Mouse (Mus musculus) intestine, embryonic 16.5 days (tissue): ENCODE measurements around the gene 1700016C15Rik. TPM values are rescaled to one million over a fixed set of nuclear protein-coding genes. Genes with fewer than 3 reads are reported as not detected.

Source experiments
- ATAC-seq: fragments of 200-750 bp; cut with Nextera tagmentation; 2 replicates; pipeline ENCODE4 v1.8.0; 2017; ENCODE audit warnings: moderate TSS enrichment, moderate library complexity
- H3K27ac ChIP-seq: fragments of 300-500 bp; sonication (generic); 2 replicates; pipeline ENCODE4 v1.5.1; 2014; ENCODE audit warnings: mild to moderate bottlenecking, low read length
- H3K27me3 ChIP-seq: fragments of 300-500 bp; sonication (generic); replicated peaks from 2 replicates; pipeline ENCODE4 v1.6.1; 2014; ENCODE audit warnings: low read length, control low read depth, mixed read lengths; ENCODE audit not compliant: control insufficient read depth, insufficient read depth
- H3K36me3 ChIP-seq: fragments of 300-500 bp; sonication (generic); 2 replicates; pipeline ENCODE4 v1.6.1; 2014; ENCODE audit warnings: low read length, control low read depth; ENCODE audit not compliant: control insufficient read depth, insufficient read depth
- H3K4me1 ChIP-seq: fragments of 300-500 bp; sonication (generic); 2 replicates; pipeline ENCODE4 v1.6.1; 2014; ENCODE audit warnings: low read length, control low read depth, mixed read lengths; ENCODE audit not compliant: control insufficient read depth, insufficient read depth
- H3K4me2 ChIP-seq: fragments of 300-500 bp; sonication (generic); 2 replicates; pipeline ENCODE4 v1.6.1; 2014; ENCODE audit warnings: low read depth, low read length, control low read depth
- H3K4me3 ChIP-seq: fragments of 300-500 bp; sonication (generic); 2 replicates; pipeline ENCODE4 v1.5.1; 2014; ENCODE audit warnings: mild to moderate bottlenecking, low read length
- H3K9ac ChIP-seq: fragments of 300-500 bp; sonication (generic); 2 replicates; pipeline ENCODE4 v1.6.1; 2014; ENCODE audit warnings: low read depth, low read length
- H3K9me3 ChIP-seq: fragments of 300-500 bp; sonication (generic); 2 replicates; pipeline ENCODE4 v1.6.1; 2016; ENCODE audit warnings: low read length, control low read depth; ENCODE audit not compliant: control insufficient read depth
- WGBS: fragments of 180-500 bp; shearing (Covaris S2); extraction: QIAGEN DNeasy Blood & Tissue Kit; methylation state at CpG from one replicate; pipeline ENCODE4 v1.1.7; 2014; 5-methylcytosine and 5-hydroxymethylcytosine counted together
- polyA plus RNA-seq: library from polyadenylated mRNA; unstranded; fragments of >200 nt; fragmentation: Nextera tagmentation; extraction: Ambion mirVana; gene quantifications from 2 replicates; pipeline ENCODE4 v1.2.1, GENCODE M21; 2015

1700016C15Rik gene
- polyA plus RNA-seq, 1 experiment from 2014 or later: not detected

DNA sequence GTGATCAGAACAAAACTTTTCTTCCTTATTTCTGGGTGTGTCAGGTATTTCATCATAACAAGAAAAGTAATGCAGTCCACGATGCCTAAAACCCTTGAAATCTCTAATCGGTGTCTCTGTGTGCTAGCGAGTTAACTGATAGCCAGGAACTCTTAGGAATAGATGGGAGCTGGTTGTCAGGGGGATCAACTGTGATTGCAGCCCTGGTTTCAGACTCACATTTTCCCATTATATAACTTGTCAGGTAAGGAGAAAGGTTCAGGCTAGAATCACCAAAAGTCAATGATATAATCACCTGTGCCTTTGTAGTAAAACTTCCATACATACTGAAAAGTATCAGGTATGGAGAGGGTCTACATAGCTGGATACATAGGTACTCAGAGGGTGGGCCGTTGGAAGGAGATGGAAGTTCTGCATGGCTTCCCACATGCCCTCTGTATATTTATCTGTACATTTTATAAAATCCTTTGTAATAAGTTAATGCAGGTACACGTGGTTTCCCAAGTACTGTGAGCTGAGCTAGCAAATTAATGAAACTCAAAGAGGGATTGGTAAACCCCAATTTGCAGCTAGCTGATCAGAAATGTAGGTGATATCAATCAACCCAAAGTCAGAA lies 15.1 kb upstream of the 1700016C15Rik start:
- no peak for ATAC-seq
- 74% methylated on average over 5 of the region's 5 CpGs for WGBS

DNA sequence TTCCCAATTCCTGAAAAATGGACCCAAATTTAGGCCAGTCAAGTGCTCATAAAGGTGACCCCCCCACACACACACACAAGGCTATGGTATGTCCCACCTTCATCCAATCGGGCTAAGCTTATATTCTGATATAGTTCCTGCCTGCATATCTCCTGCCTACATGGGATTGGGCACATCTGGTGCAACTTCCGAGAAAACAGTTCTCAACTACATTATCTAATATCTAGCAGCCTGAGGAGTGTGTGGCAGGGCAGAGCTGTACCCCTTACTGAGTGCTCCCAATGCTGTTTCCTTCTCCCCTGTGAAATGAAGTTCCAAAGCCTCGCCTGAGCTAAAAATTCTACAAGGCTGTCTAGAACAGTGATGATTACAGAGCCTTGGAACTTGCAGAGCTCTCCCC lies 13.2 kb upstream of the 1700016C15Rik start:
- 77% methylated on average over 3 of the region's 3 CpGs for WGBS
- no peak overlapping the region for H3K4me2 ChIP-seq
- no peak overlapping the region for H3K4me3 ChIP-seq
- H3K9me3 ChIP-seq: no peaks in the 10 kb centered on the region
- no peak for ATAC-seq
- no peak overlapping the region for H3K27ac ChIP-seq
- H3K4me1 ChIP-seq: no peaks in the 10 kb centered on the region
- no peak overlapping the region for H3K9ac ChIP-seq
- no peaks in the 10 kb centered on the region for H3K27me3 ChIP-seq
- H3K36me3 ChIP-seq: no peaks in the 10 kb centered on the region

More for the DNA sequence above, 15.1 kb upstream of the 1700016C15Rik start:
- Histone ChIP-seq H3K4me3 (no peak overlapping the region), H3K27me3 (no peaks in the 10 kb centered on the region), H3K4me1 (no peaks in the 10 kb centered on the region), H3K36me3 (no peaks in the 10 kb centered on the region), H3K9me3 (no peaks in the 10 kb centered on the region), H3K9ac (no peak overlapping the region), H3K27ac (no peak overlapping the region), H3K4me2 (no peak overlapping the region)

DNA sequence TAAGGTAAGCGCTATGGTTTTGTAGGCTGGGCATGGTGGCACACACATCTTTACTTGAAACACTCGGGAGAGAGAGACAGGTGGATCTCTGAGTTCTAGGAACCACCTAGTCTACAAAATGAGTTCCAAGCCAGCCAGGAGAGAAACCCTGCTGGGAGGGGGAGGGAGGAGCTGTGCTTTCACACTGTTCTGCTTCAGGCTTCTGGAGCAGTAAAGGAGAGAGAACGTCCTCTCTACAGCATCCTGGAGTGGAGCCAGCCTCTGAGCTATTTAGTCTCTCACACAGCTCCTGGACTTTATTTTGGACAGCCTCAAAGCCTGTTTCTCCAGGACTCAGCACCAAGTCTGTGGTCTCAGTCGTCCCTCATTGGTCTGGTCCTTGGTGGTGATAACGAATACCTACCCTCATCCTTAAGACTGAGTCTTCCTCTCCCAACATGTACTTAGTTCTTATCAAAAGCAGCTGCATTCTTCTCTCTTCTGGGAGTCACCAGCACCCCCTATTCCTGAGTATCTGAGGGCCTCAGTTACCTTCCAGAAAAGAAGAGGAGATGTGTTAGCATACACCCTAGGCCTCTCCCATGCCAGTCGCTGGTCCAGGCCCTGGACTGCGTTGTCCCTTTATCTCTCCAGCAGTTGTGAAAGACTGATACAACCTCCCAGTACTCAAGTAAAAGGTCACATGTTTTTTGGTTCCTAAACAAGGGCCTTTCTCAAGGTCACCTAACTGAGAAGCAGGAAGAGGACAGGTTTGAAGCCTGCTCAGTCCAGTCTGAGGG lies 12.4 kb upstream of the 1700016C15Rik start:
- Histone ChIP-seq H3K4me3 (no peak overlapping the region), H3K4me1 (no peaks in the 10 kb centered on the region), H3K9me3 (no peaks in the 10 kb centered on the region), H3K9ac (no peak overlapping the region), H3K27ac (no peak overlapping the region), H3K36me3 (no peaks in the 10 kb centered on the region), H3K4me2 (no peak overlapping the region), H3K27me3 (no peaks in the 10 kb centered on the region)
- 70% methylated on average over 7 of the region's 7 CpGs for WGBS
- peak; percentile 41; the same call in 1 of the 2 replicates for ATAC-seq

DNA sequence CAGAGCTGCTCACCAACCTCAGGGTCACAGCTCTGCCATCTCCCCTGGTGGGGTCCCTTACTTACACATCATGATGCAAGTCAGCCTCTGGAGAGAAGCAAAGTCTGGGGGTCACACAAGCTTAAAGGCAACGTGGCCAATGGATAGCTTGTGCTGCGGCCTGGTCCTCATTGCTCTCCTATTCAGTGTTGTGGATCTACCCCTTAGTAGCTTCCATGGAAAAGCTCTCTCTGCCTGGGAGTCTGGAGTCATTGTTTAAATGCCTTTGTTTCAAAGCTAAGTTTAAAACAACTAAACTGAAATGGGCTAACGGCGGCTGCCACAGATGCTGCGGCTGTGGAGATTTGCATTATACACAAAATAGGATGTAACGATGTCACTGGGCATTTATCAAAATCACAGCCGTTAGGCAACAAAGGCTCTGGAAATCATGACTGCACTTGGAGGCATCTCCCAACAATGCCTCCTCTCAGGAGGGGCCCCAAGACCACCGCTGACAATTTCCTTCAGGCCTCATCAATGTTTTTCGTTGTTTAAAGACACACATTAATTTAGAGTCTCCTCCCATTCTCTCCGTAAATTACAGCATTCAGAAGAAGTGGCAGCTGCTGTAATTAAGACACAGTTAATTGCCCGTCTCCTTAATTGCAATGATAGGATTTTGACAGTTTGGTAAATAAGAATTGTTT lies 11.1 kb upstream of the 1700016C15Rik start:
- Histone ChIP-seq H3K4me3 (no peak overlapping the region), H3K27ac (no peak overlapping the region), H3K9me3 (no peaks in the 10 kb centered on the region), H3K4me1 (no peaks in the 10 kb centered on the region), H3K36me3 (no peaks in the 10 kb centered on the region), H3K4me2 (no peak overlapping the region), H3K27me3 (no peaks in the 10 kb centered on the region), H3K9ac (no peak overlapping the region)
- WGBS: 60% methylated on average over 11 of the region's 11 CpGs
- ATAC-seq: no peak

DNA sequence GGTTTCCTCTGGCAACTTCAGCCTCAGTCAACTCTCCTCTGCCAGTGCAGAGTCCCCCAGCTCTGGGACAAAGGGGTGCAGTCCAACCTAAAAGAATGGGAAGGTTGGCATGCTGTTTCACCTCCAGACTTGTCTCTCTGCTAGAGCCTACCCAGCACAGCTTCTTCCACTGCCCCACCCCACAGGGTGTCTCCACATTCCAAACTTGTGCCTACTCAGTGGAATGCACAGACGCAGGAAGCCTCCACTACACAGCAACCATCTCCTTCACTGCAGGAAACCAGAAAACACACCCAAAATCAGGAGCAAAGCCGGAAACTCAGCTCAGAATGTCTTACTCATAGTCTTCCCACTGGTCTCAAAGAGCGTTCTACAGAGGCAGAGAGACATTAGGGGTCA lies 10.6 kb upstream of the 1700016C15Rik start:
- Histone ChIP-seq H3K36me3 (no peaks in the 10 kb centered on the region), H3K9me3 (no peaks in the 10 kb centered on the region), H3K9ac (no peak overlapping the region), H3K27me3 (no peaks in the 10 kb centered on the region), H3K4me2 (no peak overlapping the region), H3K27ac (no peak overlapping the region), H3K4me1 (no peaks in the 10 kb centered on the region), H3K4me3 (no peak overlapping the region)
- ATAC-seq: no peak
- 81% methylated on average over 3 of the region's 3 CpGs for WGBS

DNA sequence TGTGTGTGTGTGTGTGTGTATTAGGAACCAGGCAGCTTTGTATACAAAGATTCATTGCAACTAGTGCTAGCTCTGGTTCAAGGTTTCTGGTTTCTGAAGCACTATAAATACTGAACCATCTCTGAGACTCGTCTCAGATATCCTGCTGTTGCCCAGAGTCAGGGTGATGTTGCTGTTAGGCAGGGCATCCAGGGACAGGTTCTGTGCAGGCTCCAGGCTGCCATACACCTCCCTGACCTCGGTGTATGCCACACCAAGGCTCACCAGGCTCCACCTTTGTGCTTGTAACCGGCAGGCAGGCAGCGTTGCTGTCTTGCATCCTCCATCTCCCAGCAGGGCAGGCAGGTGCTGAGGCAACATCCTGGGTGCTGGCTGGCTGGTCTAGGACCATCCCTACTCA lies 5.8 kb upstream of the 1700016C15Rik start:
- H3K27ac ChIP-seq: no peak overlapping the region
- H3K36me3 ChIP-seq: no peaks in the 10 kb centered on the region
- no peaks in the 10 kb centered on the region for H3K27me3 ChIP-seq
- H3K4me2 ChIP-seq: no peak overlapping the region
- H3K4me3 ChIP-seq: no peak overlapping the region
- no peak overlapping the region for H3K9ac ChIP-seq
- WGBS: 66% methylated on average over 4 of the region's 4 CpGs
- peaks cover 16% of the 10 kb centered on the region; the same call in 1 of the 2 replicates for H3K4me1 ChIP-seq
- H3K9me3 ChIP-seq: no peaks in the 10 kb centered on the region
- no peak for ATAC-seq

DNA sequence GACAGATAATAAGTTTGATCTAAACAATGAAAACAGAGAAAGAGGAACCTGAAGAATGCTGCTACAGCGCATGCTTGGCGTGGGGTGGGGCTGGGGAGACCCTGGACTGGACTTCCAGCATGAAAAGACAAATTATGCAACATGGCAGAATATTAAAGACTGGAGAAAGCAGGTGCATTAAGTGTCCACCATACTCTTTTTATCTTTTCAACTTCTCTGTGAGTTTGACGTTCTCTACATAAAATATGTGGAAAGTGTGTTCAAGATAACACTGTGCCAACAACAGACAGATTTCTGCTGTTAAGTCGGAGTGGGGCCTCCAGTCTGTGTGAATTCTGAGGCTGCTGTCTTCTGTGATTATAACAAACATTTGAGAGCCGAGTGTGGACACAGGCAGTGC lies 2.7 kb upstream of the 1700016C15Rik start:
- H3K4me2 ChIP-seq: no peak overlapping the region
- no peak overlapping the region for H3K4me3 ChIP-seq
- H3K27ac ChIP-seq: no peak overlapping the region
- no peaks in the 10 kb centered on the region for H3K9me3 ChIP-seq
- 50% methylated on average over 5 of the region's 5 CpGs for WGBS
- no peaks in the 10 kb centered on the region for H3K27me3 ChIP-seq
- peaks cover 16% of the 10 kb centered on the region; the same call in 1 of the 2 replicates for H3K4me1 ChIP-seq
- no peaks in the 10 kb centered on the region for H3K36me3 ChIP-seq
- ATAC-seq: 0 out of 2 replicates have a peak, but pooled peaks have one; percentile 27
- no peak overlapping the region for H3K9ac ChIP-seq

DNA sequence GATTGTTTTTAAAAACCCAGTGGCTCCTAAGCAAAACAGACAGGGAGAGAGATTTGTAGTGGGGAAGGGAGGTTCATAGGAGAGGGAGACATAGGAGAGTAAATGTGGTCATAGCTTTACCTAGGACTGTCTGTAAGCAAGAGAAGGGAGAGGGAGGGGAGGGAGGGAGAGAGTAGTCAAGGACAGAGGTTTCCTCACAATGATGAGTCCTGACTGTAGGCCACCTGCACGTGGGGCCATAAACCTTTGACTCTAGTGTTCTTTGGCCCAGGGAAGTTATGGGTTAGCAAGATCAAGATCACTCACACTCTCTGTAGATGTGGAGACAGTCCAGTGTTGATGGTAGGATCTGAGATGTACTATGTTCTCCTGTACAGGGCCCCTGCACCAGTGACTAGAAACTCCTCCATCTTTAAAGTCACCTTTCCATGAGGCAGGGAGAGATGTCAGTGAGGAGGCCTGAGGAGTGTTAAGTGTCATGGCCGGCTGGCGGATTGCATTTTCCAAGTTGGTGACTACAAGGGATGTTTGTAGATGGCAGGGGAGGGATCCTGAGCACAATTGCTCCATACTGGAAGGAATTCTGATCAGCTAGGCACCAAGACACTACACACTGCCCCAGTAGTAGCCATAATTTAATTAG lies 1.6 kb upstream of the 1700016C15Rik start:
- no peak overlapping the region for H3K4me3 ChIP-seq
- peak; percentile 86 for ATAC-seq
- H3K27ac ChIP-seq: no peak overlapping the region
- no peaks in the 10 kb centered on the region for H3K9me3 ChIP-seq
- H3K9ac ChIP-seq: no peak overlapping the region
- H3K27me3 ChIP-seq: no peaks in the 10 kb centered on the region
- no peak overlapping the region for H3K4me2 ChIP-seq
- 71% methylated on average over 3 of the region's 3 CpGs for WGBS
- no peaks in the 10 kb centered on the region for H3K36me3 ChIP-seq
- H3K4me1 ChIP-seq: peaks cover 16% of the 10 kb centered on the region; the same call in 1 of the 2 replicates

DNA sequence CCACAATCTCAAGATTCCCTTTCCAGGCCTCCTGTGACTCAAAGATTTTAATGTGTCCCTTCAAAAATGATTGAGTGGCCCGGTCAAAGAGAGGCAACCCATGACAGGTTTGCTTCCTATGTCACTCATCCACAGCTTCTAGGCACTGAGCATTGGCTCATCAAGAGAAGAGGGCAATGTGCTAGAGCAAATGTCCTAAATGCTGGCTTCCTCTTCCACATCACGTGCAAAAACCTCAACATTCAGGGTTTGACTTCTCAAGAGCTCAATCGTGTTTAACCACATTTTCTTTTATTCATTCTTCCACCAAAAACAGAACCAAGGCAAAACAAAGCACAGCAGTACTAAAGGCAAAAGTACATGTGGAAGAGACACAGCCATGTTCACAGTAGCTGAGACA lies 2.4 kb downstream of the 1700016C15Rik start:
- H3K27ac ChIP-seq: no peak overlapping the region
- 87% methylated on average over 3 of the region's 3 CpGs for WGBS

More for the DNA sequence above, 2.4 kb downstream of the 1700016C15Rik start:
- Histone ChIP-seq H3K9ac (no peak overlapping the region), H3K36me3 (no peaks in the 10 kb centered on the region), H3K4me2 (no peak overlapping the region), H3K4me1 (0 out of 2 replicates have a peak, but pooled peaks cover 5% of the 10 kb centered on the region), H3K4me3 (no peak overlapping the region), H3K9me3 (no peaks in the 10 kb centered on the region), H3K27me3 (no peaks in the 10 kb centered on the region)
- no peak for ATAC-seq
